Mouse (Mus musculus): ENCODE measurements around the gene Zfp853.

GRCm38 (mm10) chr5:143292879-143293278, 544 bp downstream of the Zfp853 start:
- no peak for TF ChIP-seq POLR2A (IDR thresholded peaks at IDR 0.05; ENCODE audit: borderline replicate concordance, low read depth, low read length)
- TF ChIP-seq CTCF (IDR thresholded peaks at IDR 0.05; ENCODE audit: low read depth, low read length): no peak

All from bone marrow macrophage, adult 2 months (primary cell).